Mouse (Mus musculus) midbrain, embryonic 13.5 days (tissue): ENCODE data around the gene Tmem258. TPM values are rescaled to one million over a fixed set of nuclear protein-coding genes. Genes with fewer than 3 reads are reported as not detected.

Experiments
- ATAC-seq: fragments of 200-750 bp; cut with Nextera tagmentation; 2 replicates; pipeline ENCODE4 v1.8.0; 2017; ENCODE audit warnings: mild to moderate bottlenecking, moderate TSS enrichment, moderate library complexity
- H3K27ac ChIP-seq: fragments of 300-500 bp; sonication (generic); 2 replicates; pipeline ENCODE4 v1.5.1; 2015; ENCODE audit warnings: inconsistent platforms, mild to moderate bottlenecking, moderate library complexity
- H3K27me3 ChIP-seq: fragments of 300-500 bp; sonication (generic); 2 replicates; pipeline ENCODE4 v1.6.1; 2015; ENCODE audit warnings: mild to moderate bottlenecking, inconsistent platforms
- H3K36me3 ChIP-seq: fragments of 300-500 bp; sonication (generic); 2 replicates; pipeline ENCODE4 v1.6.1; 2015; ENCODE audit warnings: mild to moderate bottlenecking, inconsistent platforms
- H3K4me1 ChIP-seq: fragments of 300-500 bp; sonication (generic); replicated peaks from 2 replicates; pipeline ENCODE4 v1.6.1; 2015; ENCODE audit warnings: inconsistent platforms
- H3K4me2 ChIP-seq: fragments of 300-500 bp; sonication (generic); replicated peaks from 2 replicates; pipeline ENCODE4 v1.6.1; 2015; ENCODE audit warnings: moderate library complexity, mild to moderate bottlenecking, inconsistent platforms
- H3K4me3 ChIP-seq: fragments of 300-500 bp; sonication (generic); replicated peaks from 2 replicates; pipeline ENCODE4 v1.5.1; 2015; ENCODE audit warnings: mild to moderate bottlenecking, inconsistent platforms
- H3K9ac ChIP-seq: fragments of 300-500 bp; sonication (generic); replicated peaks from 2 replicates; pipeline ENCODE4 v1.6.1; 2015; ENCODE audit warnings: mild to moderate bottlenecking, inconsistent platforms
- H3K9me3 ChIP-seq: fragments of 300-500 bp; sonication (generic); 2 replicates; pipeline ENCODE4 v1.6.1; 2016; ENCODE audit warnings: mild to moderate bottlenecking, inconsistent platforms
- WGBS: fragments of 180-500 bp; shearing (Covaris S2); methylation state at CpG from one replicate; pipeline ENCODE4 v1.1.7; 2015; 5-methylcytosine and 5-hydroxymethylcytosine counted together
- polyA plus RNA-seq: library from polyadenylated mRNA; unstranded; fragments of >200 nt; fragmentation: Nextera tagmentation; extraction: Ambion mirVana; gene quantifications from 2 replicates; pipeline ENCODE4 v1.2.1, GENCODE M21; 2015

The Tmem258 gene
- polyA plus RNA-seq, 1 experiment from 2014 or later: 386 TPM

GRCm38 (mm10) chr19:10173116-10173718 lies 30.6 kb upstream of the Tmem258 start:
- H3K27ac ChIP-seq: no peak overlapping the region
- 89% methylated on average over 5 of the region's 5 CpGs for WGBS
- no peak for ATAC-seq
- no peak overlapping the region for H3K9ac ChIP-seq
- H3K4me2 ChIP-seq: no peak overlapping the region
- H3K36me3 ChIP-seq: no peaks in the 10 kb centered on the region
- no peak overlapping the region for H3K4me3 ChIP-seq
- H3K9me3 ChIP-seq: no peaks in the 10 kb centered on the region
- H3K4me1 ChIP-seq: no peaks in the 10 kb centered on the region
- H3K27me3 ChIP-seq: no peaks in the 10 kb centered on the region

GRCm38 (mm10) chr19:10173844-10174539 lies 29.8 kb upstream of the Tmem258 start:
- H3K4me1 ChIP-seq: no peaks in the 10 kb centered on the region
- 93% methylated on average over 7 of the region's 7 CpGs for WGBS
- ATAC-seq: no peak
- H3K4me3 ChIP-seq: no peak overlapping the region
- no peak overlapping the region for H3K27ac ChIP-seq
- no peaks in the 10 kb centered on the region for H3K9me3 ChIP-seq
- no peaks in the 10 kb centered on the region for H3K27me3 ChIP-seq
- no peak overlapping the region for H3K4me2 ChIP-seq
- no peak overlapping the region for H3K9ac ChIP-seq
- H3K36me3 ChIP-seq: no peaks in the 10 kb centered on the region

- Histone ChIP-seq H3K4me2 (no peak overlapping the region), H3K36me3 (no peaks in the 10 kb centered on the region), H3K4me1 (no peaks in the 10 kb centered on the region), H3K27me3 (no peaks in the 10 kb centered on the region), H3K9me3 (no peaks in the 10 kb centered on the region), H3K27ac (no peak overlapping the region), H3K9ac (no peak overlapping the region), H3K4me3 (no peak overlapping the region)
- WGBS: 87% methylated on average over 4 of the region's 4 CpGs
- no peak for ATAC-seq
Observed at GRCm38 (mm10) chr19:10174956-10175355, 28.9 kb upstream of the Tmem258 start.

GRCm38 (mm10) chr19:10176477-10176876 lies 27.3 kb upstream of the Tmem258 start:
- no peaks in the 10 kb centered on the region for H3K9me3 ChIP-seq
- 71% methylated on average over 1 of the region's 1 CpGs for WGBS
- no peak for ATAC-seq

GRCm38 (mm10) chr19:10176941-10177372 lies 26.9 kb upstream of the Tmem258 start:
- no peak for ATAC-seq
- H3K27ac ChIP-seq: no peak overlapping the region

More at GRCm38 (mm10) chr19:10176477-10176876, 27.3 kb upstream of the Tmem258 start:
- Histone ChIP-seq H3K27ac (no peak overlapping the region), H3K4me3 (no peak overlapping the region), H3K4me1 (no peaks in the 10 kb centered on the region), H3K27me3 (no peaks in the 10 kb centered on the region), H3K4me2 (no peak overlapping the region), H3K36me3 (no peaks in the 10 kb centered on the region), H3K9ac (no peak overlapping the region)

GRCm38 (mm10) chr19:10181225-10181624 lies 22.6 kb upstream of the Tmem258 start:
- Histone ChIP-seq H3K27ac (no peak overlapping the region), H3K4me1 (peaks cover 28% of the 10 kb centered on the region)
- WGBS: 96% methylated on average over 7 of the region's 7 CpGs

More at GRCm38 (mm10) chr19:10176941-10177372, 26.9 kb upstream of the Tmem258 start:
- no peaks in the 10 kb centered on the region for H3K36me3 ChIP-seq
- 67% methylated on average over 7 of the region's 7 CpGs for WGBS
- H3K9me3 ChIP-seq: no peaks in the 10 kb centered on the region
- no peaks in the 10 kb centered on the region for H3K27me3 ChIP-seq
- H3K4me1 ChIP-seq: no peaks in the 10 kb centered on the region
- H3K4me3 ChIP-seq: no peak overlapping the region
- H3K4me2 ChIP-seq: no peak overlapping the region
- no peak overlapping the region for H3K9ac ChIP-seq

GRCm38 (mm10) chr19:10182142-10182541 lies 21.7 kb upstream of the Tmem258 start:
- 38% methylated on average over 7 of the region's 7 CpGs for WGBS
- peaks cover 37% of the 10 kb centered on the region for H3K4me1 ChIP-seq
- no peak; the same call in 1 of the 2 replicates for ATAC-seq

More at GRCm38 (mm10) chr19:10181225-10181624, 22.6 kb upstream of the Tmem258 start:
- Histone ChIP-seq H3K4me3 (no peak overlapping the region), H3K9ac (no peak overlapping the region), H3K4me2 (no peak overlapping the region), H3K36me3 (peaks cover 14% of the 10 kb centered on the region), H3K27me3 (no peaks in the 10 kb centered on the region), H3K9me3 (no peaks in the 10 kb centered on the region)
- no peak for ATAC-seq

GRCm38 (mm10) chr19:10182670-10183298 lies 21.0 kb upstream of the Tmem258 start, which contains the start of gene Fads1:
Gene Fads1, plus strand, starts transcription at chr19:10182888.
- H3K36me3 ChIP-seq: peaks cover 30% of the 10 kb centered on the region
- peak within 1 kb of the TSS; percentile 89 for H3K9ac ChIP-seq
- H3K4me3 ChIP-seq: peak within 1 kb of the TSS; percentile 63
- ATAC-seq: peak; percentile 96
- H3K27me3 ChIP-seq: no peaks in the 10 kb centered on the region
- no peaks in the 10 kb centered on the region for H3K9me3 ChIP-seq
- H3K27ac ChIP-seq: peak within 1 kb of the TSS; percentile 91
- 0% methylated on average over 70 of the region's 70 CpGs for WGBS
- H3K4me1 ChIP-seq: peaks cover 40% of the 10 kb centered on the region
- H3K4me2 ChIP-seq: peak within 1 kb of the TSS; percentile 91

More at GRCm38 (mm10) chr19:10182142-10182541, 21.7 kb upstream of the Tmem258 start:
- H3K36me3 ChIP-seq: peaks cover 23% of the 10 kb centered on the region
- H3K27me3 ChIP-seq: no peaks in the 10 kb centered on the region
- peak overlapping the region; percentile 63 for H3K4me3 ChIP-seq
- H3K9me3 ChIP-seq: no peaks in the 10 kb centered on the region
- peak overlapping the region; percentile 91 for H3K4me2 ChIP-seq
- peak overlapping the region; percentile 91 for H3K27ac ChIP-seq
- H3K9ac ChIP-seq: peak overlapping the region; percentile 89; the same call in 1 of the 2 replicates

GRCm38 (mm10) chr19:10183299-10183983 lies 20.4 kb upstream of the Tmem258 start:
- Histone ChIP-seq H3K27me3 (no peaks in the 10 kb centered on the region), H3K27ac (peak overlapping the region; percentile 91), H3K4me2 (peak overlapping the region; percentile 91), H3K4me1 (peaks cover 47% of the 10 kb centered on the region), H3K4me3 (peak overlapping the region; percentile 63), H3K9ac (peak overlapping the region; percentile 89), H3K9me3 (no peaks in the 10 kb centered on the region), H3K36me3 (peaks cover 36% of the 10 kb centered on the region)
- WGBS: under 1% methylated on average over 35 of the region's 35 CpGs
- ATAC-seq: peak; percentile 82

- no peak; the same call in 1 of the 2 replicates for ATAC-seq
- peaks cover 43% of the 10 kb centered on the region for H3K36me3 ChIP-seq
- peak overlapping the region; percentile 89 for H3K9ac ChIP-seq
- no peaks in the 10 kb centered on the region for H3K9me3 ChIP-seq
- peak overlapping the region; percentile 91 for H3K4me2 ChIP-seq
- WGBS: 3% methylated on average over 12 of the region's 12 CpGs
- peaks cover 48% of the 10 kb centered on the region for H3K4me1 ChIP-seq
- peak overlapping the region; percentile 63 for H3K4me3 ChIP-seq
- H3K27ac ChIP-seq: peak overlapping the region; percentile 91
- no peaks in the 10 kb centered on the region for H3K27me3 ChIP-seq
Observed at GRCm38 (mm10) chr19:10184096-10184495, 19.7 kb upstream of the Tmem258 start.

GRCm38 (mm10) chr19:10185876-10186275 lies 17.9 kb upstream of the Tmem258 start:
- ATAC-seq: no peak
- H3K27ac ChIP-seq: no peak overlapping the region
- H3K4me2 ChIP-seq: 0 out of 2 replicates have a peak overlapping the region, but pooled peaks have one; percentile 2
- no peaks in the 10 kb centered on the region for H3K27me3 ChIP-seq
- peaks cover 59% of the 10 kb centered on the region for H3K36me3 ChIP-seq
- H3K9ac ChIP-seq: 0 out of 2 replicates have a peak overlapping the region, but pooled peaks have one; percentile 33
- no peak overlapping the region for H3K4me3 ChIP-seq
- H3K9me3 ChIP-seq: no peaks in the 10 kb centered on the region
- H3K4me1 ChIP-seq: peaks cover 48% of the 10 kb centered on the region
- WGBS: 95% methylated on average over 3 of the region's 3 CpGs
